Mouse (Mus musculus) kidney, embryonic 16.5 days (tissue): ENCODE results near the gene Mpg. TPM values are rescaled to one million over a fixed set of nuclear protein-coding genes. Genes with fewer than 3 reads are reported as not detected.
A peak's percentile ranks its signal among the peaks of the same experiment; 100 is the strongest.
"Not testable (repeated sequence)": the region's sequence is repeated elsewhere in the genome, so short reads cannot be mapped to it uniquely, and the experiment has no call there.

ENCODE experiments used
- ATAC-seq: fragments of 200-750 bp; cut with Nextera tagmentation; 2 replicates; pipeline ENCODE4 v1.8.0; 2017; ENCODE audit warnings: moderate TSS enrichment; ENCODE audit not compliant: low FRiP score, low TSS enrichment
- H3K27ac ChIP-seq: fragments of 300-500 bp; sonication (generic); 2 replicates; pipeline ENCODE4 v1.5.1; 2014; ENCODE audit warnings: low read length
- H3K27me3 ChIP-seq: fragments of 300-500 bp; sonication (generic); 2 replicates; pipeline ENCODE4 v1.6.1; 2014; ENCODE audit warnings: low read length, control low read depth, mixed read lengths; ENCODE audit not compliant: insufficient read depth
- H3K36me3 ChIP-seq: fragments of 300-500 bp; sonication (generic); 2 replicates; pipeline ENCODE4 v1.6.1; 2014; ENCODE audit warnings: low read length, control low read depth, mixed read lengths; ENCODE audit not compliant: insufficient read depth
- H3K4me1 ChIP-seq: fragments of 300-500 bp; sonication (generic); 2 replicates; pipeline ENCODE4 v1.6.1; 2014; ENCODE audit warnings: low read length, control low read depth, mixed read lengths; ENCODE audit not compliant: insufficient read depth
- H3K4me2 ChIP-seq: fragments of 300-500 bp; sonication (generic); replicated peaks from 2 replicates; pipeline ENCODE4 v1.6.1; 2014; ENCODE audit warnings: low read depth, low read length
- H3K4me3 ChIP-seq: fragments of 300-500 bp; sonication (generic); 2 replicates; pipeline ENCODE4 v1.5.1; 2014; ENCODE audit warnings: mild to moderate bottlenecking, low read length
- H3K9ac ChIP-seq: fragments of 300-500 bp; sonication (generic); replicated peaks from 2 replicates; pipeline ENCODE4 v1.6.1; 2014; ENCODE audit warnings: low read length
- H3K9me3 ChIP-seq: fragments of 300-500 bp; sonication (generic); 2 replicates; pipeline ENCODE4 v1.6.1; 2016; ENCODE audit warnings: low read length, control low read depth
- WGBS: fragments of 180-500 bp; shearing (Covaris S2); extraction: QIAGEN DNeasy Blood & Tissue Kit; methylation state at CpG from one replicate; pipeline ENCODE4 v1.1.7; 2014; 5-methylcytosine and 5-hydroxymethylcytosine counted together
- polyA plus RNA-seq: library from polyadenylated mRNA; unstranded; fragments of >200 nt; fragmentation: Nextera tagmentation; extraction: Ambion mirVana; gene quantifications from 2 replicates; pipeline ENCODE4 v1.2.1, GENCODE M21; 2015

Mpg gene
- polyA plus RNA-seq, 1 experiment from 2014 or later, result 42.4 TPM

DNA sequence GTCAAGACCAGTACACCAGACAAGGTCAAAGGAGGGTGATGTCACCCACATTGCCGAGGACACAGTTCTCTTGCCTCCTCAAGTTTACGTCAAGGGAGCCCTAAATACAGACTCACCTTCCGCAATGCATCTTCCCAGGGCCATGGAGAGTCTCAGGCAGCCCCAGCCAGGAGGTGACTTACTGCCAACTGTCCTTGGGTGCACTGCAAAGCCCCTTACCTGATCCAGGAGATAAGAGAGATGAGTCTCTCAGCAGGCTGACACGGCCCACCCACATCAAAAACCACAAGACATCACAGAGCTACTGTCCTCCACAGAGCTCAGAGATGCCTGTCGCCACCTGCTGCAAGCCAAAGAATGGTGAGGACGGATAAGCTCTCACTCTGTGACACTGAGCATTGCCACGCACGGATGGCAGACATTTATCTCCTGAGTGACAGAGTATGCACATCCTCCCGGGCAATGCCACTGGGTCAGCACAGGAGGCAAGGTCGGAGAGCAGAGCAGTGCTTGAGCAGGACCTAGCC, 26.2 kb upstream of the Mpg start, which contains the start of gene Il9r:
TSS of gene Il9r (minus strand) at position 205 of the 527 bp plus-strand sequence.
- no peak within 1 kb of the TSS for H3K27ac ChIP-seq
- no peak within 1 kb of the TSS for H3K4me3 ChIP-seq
- H3K36me3 ChIP-seq, result no peaks in the 10 kb centered on the region
- H3K4me2 ChIP-seq, result no peak within 1 kb of the TSS
- H3K9me3 ChIP-seq, result no peaks in the 10 kb centered on the region
- no peak for ATAC-seq
- WGBS, result 64% methylated on average over 10 of the region's 10 CpGs
- H3K9ac ChIP-seq, result no peak within 1 kb of the TSS
- H3K27me3 ChIP-seq, result no peaks in the 10 kb centered on the region
- H3K4me1 ChIP-seq, result peaks cover 6% of the 10 kb centered on the region; the same call in 1 of the 2 replicates

DNA sequence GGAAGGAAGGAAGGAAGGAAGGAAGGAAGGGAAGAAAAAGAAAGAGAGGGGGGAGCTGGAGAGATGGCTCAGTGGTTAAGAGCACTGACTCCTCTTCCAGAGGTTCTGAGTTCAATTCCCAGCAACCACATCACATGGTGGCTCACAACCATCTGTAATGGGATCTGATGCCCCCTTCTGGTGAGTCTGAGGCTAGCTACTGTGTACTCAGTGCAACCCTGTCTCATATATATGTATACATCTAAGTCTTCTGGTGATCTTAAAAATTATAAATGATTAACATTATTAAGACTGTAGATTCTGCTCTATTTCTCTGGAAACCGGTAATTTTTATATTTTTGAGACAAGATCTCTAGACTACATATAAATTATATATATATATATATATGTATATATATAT, 25.3 kb upstream of the Mpg start:
- not testable (repeated sequence) for ATAC-seq, H3K27me3 ChIP-seq, H3K9ac ChIP-seq, H3K4me2 ChIP-seq, H3K4me3 ChIP-seq, H3K9me3 ChIP-seq, H3K4me1 ChIP-seq, H3K27ac ChIP-seq, H3K36me3 ChIP-seq
- WGBS, result 73% methylated on average over 1 of the region's 1 CpGs

DNA sequence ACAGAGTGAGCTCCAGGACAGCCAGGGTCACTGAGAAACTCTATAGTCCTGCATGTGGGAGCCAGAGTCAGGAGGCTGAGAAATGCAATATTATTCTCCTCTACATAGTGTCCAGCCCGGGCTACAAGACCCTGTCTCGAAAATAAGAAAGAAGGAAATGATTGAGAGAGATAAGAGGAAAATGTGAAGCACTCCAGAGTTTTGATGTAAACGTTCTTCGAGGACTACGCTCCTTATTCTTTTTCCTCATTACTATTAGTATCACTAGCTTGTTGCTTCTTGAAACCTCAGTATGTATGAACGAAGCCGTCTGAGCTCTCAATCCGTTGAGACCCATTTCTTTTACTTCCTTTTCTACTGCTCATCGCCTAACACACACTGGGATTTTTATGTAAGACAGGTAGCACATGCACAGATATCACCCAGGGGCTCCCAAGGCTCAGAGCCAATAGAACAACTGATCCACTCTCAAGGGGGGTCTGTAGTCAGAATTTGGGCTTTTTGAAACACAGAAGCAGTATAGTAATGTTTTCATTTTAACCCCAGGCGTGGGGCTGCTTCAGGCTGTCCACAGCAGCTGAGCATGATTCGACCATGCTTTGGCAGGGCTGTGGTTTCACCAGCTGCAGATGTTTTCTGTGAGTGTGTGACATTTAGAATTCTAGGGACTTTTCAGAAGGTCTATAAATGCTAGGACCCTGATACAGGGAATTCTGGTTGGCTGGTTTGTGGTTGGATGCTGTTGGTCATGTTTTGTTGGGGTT, 24.2 kb upstream of the Mpg start:
- Histone ChIP-seq H3K9ac (no peak overlapping the region), H3K36me3 (no peaks in the 10 kb centered on the region), H3K9me3 (no peaks in the 10 kb centered on the region), H3K4me2 (no peak overlapping the region), H3K4me1 (peaks cover 12% of the 10 kb centered on the region), H3K27me3 (no peaks in the 10 kb centered on the region), H3K27ac (no peak overlapping the region), H3K4me3 (no peak overlapping the region)
- WGBS, result 75% methylated on average over 11 of the region's 11 CpGs
- no peak for ATAC-seq

DNA sequence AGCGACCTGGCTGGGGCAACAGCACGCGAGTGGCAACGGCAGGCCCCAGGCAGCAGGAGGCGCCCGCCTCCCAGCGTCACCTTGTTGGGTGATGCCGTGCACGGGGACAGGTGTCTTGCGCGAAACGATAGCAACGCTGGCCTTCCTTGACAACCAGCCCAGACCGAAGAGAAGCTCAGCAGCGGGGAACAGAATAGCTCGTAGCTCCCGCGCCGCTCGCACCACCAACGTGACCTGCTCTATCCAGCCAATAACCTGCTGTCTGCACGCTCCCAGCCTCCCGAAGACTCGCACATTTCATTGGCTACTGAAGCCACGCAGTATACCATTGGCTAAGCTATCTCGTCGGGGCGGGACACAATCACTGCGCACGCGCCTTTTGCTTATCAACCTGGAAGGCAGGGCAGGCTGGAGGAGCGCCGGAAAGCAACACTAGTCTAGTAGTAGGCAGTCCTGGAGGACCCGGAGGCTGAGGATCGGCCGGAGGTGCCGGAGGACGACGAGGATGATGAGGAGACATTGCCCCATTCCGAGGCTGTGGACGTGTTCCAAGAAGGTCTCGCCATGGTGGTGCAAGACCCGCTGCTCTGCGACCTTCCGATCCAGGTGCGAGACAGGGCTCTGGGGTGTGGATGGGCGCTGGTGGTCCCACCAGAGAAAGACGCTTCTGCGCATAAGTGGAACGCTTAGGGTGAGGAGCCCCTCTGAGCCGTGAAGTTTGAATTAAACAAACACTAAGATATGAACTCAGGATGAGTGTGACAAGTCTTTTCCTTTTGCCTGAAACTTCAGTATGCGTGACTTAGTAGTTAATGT, 21.0 kb upstream of the Mpg start, which contains the start of gene Snrnp25:
TSS of gene Snrnp25 (plus strand) at position 358 of the 816 bp plus-strand sequence.
- peak; percentile 100 for ATAC-seq
- Histone ChIP-seq H3K27me3 (no peaks in the 10 kb centered on the region), H3K4me2 (peak within 1 kb of the TSS; percentile 81), H3K4me1 (peaks cover 12% of the 10 kb centered on the region), H3K9ac (peak within 1 kb of the TSS; percentile 83), H3K36me3 (peaks cover 23% of the 10 kb centered on the region), H3K9me3 (no peaks in the 10 kb centered on the region), H3K27ac (no peak within 1 kb of the TSS; the same call in 1 of the 2 replicates), H3K4me3 (peak within 1 kb of the TSS; percentile 86)
- WGBS, result under 1% methylated on average over 52 of the region's 52 CpGs

DNA sequence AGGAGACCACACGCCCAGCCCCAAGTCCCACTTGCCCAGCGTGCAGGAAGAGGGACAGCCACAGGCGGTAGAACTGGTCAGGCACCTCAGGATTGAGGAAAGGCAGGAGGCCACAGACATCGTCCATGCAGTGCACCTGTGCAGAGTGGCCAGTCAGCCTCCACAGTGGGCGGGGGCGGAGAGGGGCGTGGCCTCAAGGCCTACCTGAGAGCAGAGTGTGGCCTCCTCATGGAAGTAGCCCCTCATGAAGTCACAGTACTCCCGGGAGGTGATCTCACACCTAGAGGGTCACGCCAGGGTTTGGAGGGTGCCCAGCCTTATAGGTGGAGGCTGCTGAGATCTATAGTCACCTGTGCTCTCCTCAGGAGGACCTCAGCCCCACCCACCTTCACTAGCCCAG, 15.7 kb upstream of the Mpg start:
- H3K4me2 ChIP-seq, result no peak overlapping the region
- WGBS, result 84% methylated on average over 9 of the region's 9 CpGs
- no peak overlapping the region for H3K9ac ChIP-seq
- H3K9me3 ChIP-seq, result no peaks in the 10 kb centered on the region
- no peak overlapping the region for H3K27ac ChIP-seq
- ATAC-seq, result no peak
- no peaks in the 10 kb centered on the region for H3K27me3 ChIP-seq
- H3K4me1 ChIP-seq, result peaks cover 6% of the 10 kb centered on the region; the same call in 1 of the 2 replicates
- peaks cover 73% of the 10 kb centered on the region for H3K36me3 ChIP-seq
- H3K4me3 ChIP-seq, result no peak overlapping the region

DNA sequence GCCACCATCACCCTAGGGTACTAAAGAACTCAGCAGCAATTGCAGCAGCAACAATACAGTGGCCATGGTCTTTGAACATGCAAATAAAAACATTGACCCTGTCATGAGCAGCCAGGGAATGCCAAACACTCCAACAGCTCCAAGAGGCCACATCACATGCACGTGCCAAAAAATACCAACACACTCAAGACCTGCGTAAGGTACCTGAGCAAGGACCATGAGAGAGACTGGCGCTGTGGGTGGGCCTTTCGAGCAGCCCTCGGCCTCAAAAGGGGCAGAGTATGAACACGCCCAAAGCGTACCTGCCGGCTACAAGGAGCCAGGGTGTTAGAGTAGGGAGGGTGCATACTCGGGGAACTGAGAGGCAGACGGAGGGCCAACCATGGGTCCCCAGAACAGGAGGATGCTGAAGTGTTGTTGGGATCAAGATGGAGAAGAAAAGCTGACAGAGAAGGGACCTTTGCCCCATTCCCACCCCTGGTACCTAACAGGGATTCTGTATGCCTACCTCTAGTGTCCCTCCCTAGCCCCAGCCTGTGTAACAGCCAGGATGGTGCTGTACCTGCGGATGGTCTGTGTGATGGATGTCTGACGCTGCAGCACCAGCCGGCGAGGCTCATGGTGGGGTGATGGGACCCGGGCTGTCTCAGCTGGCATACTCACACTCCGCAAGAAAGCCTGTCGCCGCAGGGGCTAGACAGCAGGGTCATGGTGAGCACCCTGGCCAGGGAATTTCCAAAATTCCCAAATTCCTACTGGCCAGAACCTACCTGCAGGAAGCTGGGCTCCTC, 10.7 kb upstream of the Mpg start:
- Histone ChIP-seq H3K4me1 (peaks cover 15% of the 10 kb centered on the region), H3K27me3 (no peaks in the 10 kb centered on the region), H3K27ac (no peak overlapping the region), H3K4me2 (no peak overlapping the region), H3K36me3 (peaks cover 53% of the 10 kb centered on the region), H3K4me3 (no peak overlapping the region), H3K9ac (no peak overlapping the region), H3K9me3 (no peaks in the 10 kb centered on the region)
- no peak for ATAC-seq
- 92% methylated on average over 18 of the region's 18 CpGs for WGBS

DNA sequence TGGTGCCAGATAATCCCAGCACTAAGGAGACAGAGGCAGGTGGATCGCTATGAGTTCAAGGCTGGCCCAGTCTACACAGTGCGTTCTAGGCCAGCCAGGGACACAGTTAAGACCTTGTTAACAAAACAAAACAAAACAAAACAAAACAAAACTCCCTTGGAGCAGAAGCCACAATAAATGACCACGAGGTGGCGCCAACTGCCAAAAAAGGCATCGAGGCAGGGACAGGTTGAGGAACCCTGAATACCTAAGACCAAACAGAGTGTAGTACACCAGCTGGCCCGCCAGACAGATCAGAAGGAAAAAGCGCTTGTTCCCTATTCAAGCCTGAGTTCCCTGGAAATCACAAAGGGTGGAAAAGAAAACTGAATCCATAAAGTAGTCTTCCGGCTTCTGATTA, 9.5 kb upstream of the Mpg start:
- 20% methylated on average over 8 of the region's 8 CpGs for WGBS
- no peaks in the 10 kb centered on the region for H3K27me3 ChIP-seq
- H3K27ac ChIP-seq, result no peak overlapping the region
- peaks cover 22% of the 10 kb centered on the region for H3K4me1 ChIP-seq
- H3K9me3 ChIP-seq, result no peaks in the 10 kb centered on the region
- H3K36me3 ChIP-seq, result peaks cover 40% of the 10 kb centered on the region
- no peak overlapping the region for H3K4me3 ChIP-seq
- no peak overlapping the region for H3K4me2 ChIP-seq
- no peak for ATAC-seq
- H3K9ac ChIP-seq, result no peak overlapping the region

DNA sequence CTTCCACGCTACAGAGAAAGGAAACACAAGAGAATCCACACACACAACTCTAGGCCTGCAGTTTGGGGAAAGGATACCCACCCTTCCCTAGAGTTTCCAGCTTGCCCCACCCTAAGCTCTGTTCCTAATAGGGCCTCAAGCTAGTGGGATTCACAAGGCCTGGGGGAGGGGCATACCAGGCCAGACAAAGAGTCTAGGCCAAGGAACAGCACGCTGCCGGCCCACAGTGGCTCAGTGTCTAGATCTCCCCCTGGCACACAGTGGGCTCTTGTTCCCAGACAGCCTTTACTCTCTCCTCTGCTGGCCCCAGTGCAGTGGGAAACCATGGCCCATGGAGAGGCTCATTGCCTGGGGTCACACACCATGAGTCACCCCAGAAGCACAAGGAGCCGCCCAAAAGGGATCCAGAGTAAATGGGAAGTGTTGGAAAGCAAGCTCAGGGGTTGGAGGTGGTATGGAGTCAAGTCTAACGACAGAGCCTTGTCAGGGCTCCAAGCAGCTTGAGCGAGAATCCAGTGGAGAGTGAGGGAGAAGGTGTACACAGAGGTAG, 7.7 kb upstream of the Mpg start:
- Histone ChIP-seq H3K4me3 (no peak overlapping the region), H3K27ac (no peak overlapping the region; the same call in 1 of the 2 replicates), H3K9me3 (no peaks in the 10 kb centered on the region), H3K27me3 (no peaks in the 10 kb centered on the region), H3K36me3 (peaks cover 23% of the 10 kb centered on the region), H3K4me2 (no peak overlapping the region), H3K9ac (peak overlapping the region; percentile 0; the same call in 1 of the 2 replicates), H3K4me1 (peaks cover 32% of the 10 kb centered on the region)
- 65% methylated on average over 6 of the region's 6 CpGs for WGBS
- no peak for ATAC-seq

DNA sequence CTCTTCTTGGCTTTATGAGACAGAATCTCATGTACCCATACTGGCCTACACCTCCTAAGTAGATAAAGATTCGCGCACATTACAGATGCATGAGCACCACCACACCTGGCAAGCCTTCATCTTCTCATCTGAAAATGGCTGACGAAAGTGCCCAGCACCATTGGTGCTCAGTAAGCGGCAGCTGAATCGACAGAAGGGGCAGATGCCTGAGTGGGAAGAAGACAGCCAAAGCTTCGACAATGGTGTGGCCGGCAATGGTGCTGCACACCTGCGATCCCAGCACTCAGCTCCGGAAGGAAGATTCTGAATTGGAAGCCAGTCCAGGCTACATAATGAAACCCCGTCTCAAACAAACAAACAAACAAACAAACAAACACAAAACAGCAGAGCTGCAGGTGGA, 7.0 kb upstream of the Mpg start:
- Histone ChIP-seq H3K4me2 (no peak overlapping the region), H3K27me3 (no peaks in the 10 kb centered on the region), H3K4me3 (no peak overlapping the region), H3K4me1 (peaks cover 35% of the 10 kb centered on the region), H3K9ac (no peak overlapping the region), H3K27ac (no peak overlapping the region), H3K36me3 (peaks cover 16% of the 10 kb centered on the region), H3K9me3 (no peaks in the 10 kb centered on the region)
- 86% methylated on average over 10 of the region's 10 CpGs for WGBS
- ATAC-seq, result no peak
